Mouse (Mus musculus): ENCODE data around the gene Wdr25. TPM values are rescaled to one million over a fixed set of nuclear protein-coding genes. Genes with fewer than 3 reads are reported as not detected.
A peak's percentile ranks its signal among the peaks of the same experiment; 100 is the strongest.
"Not testable (repeated sequence)": the region's sequence is repeated elsewhere in the genome, so short reads cannot be mapped to it uniquely, and the experiment has no call there.

Wdr25 gene
- 9.9 and 10.4 TPM in 2 replicates for polyA plus RNA-seq (2016; fragmentation: Nextera tagmentation; extraction: Ambion mirVana)

DNA sequence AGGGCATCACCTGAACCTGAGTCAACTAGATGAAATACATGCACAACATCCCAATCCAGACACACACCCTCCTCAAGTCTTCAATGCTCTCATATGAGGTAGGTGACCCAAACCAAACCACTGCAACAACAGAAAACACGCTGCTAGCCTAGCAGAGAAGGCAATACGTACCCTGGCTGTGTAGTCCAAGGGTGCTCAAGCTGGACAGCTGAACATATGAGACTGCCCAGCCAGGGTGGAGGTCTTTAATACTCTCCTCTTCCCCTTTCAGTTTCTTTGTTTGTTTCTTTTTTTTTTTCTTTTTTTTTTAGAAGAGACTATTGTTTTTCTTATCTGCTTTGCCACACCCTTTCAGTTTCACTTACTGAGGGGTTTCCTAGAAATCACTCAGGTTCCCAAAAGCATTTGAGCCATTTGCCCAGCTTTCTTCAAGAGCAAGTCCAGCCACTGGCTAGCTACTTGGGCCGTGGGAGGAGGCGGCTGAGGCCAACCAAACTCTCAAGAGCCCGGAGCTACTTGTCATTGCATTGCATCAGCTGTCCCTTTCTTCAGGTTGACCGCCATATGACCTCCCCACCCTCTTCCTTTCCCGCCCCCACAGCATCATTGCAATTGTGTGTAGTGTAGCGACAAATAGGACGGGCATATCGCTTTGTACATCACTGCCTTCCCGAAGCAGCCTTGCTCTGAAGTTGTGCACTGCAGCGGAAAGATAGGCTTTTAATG, at the start of gene Wdr25:
Wdr25 (plus strand) TSS at position 643 of the 726 bp plus-strand sequence.
- Histone ChIP-seq H3K4me1 (peaks cover 19% of the 10 kb centered on the region), H3K4me3 (peak within 1 kb of the TSS; percentile 93), H3K9me3 (no peaks in the 10 kb centered on the region), H3K36me3 (replicated peaks) (peaks cover 37% of the 10 kb centered on the region), H3K27ac (replicated peaks) (peak within 1 kb of the TSS; percentile 88), H3K27me3 (replicated peaks; ENCODE audit: low read depth, poor library complexity, severe bottlenecking) (no peaks in the 10 kb centered on the region)
- 24% methylated on average over 12 of the region's 12 CpGs for WGBS
- no peak for DNase-seq (ENCODE audit: low spot score)

DNA sequence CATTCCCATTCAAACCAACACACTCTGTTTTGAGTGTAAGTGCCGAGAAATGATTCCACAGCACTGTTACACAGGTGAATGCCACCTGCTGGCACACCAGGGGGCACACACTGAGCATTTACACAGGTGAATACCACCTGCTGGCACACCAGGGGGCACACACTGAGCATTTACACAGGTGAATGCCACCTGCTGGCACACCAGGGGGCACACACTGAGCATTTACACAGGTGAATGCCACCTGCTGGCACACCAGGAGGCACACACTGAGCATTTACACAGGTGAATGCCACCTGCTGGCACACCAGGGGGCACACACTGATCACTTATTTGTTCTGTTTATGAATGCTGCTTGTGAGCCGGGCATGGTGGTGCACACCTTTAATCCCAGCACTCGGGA, 45.4 kb upstream of the Wdr25 start:
- WGBS: 88% methylated on average over 3 of the region's 3 CpGs
- not testable (repeated sequence) for DNase-seq (ENCODE audit: low spot score); H3K27ac ChIP-seq (replicated peaks); H3K4me3 ChIP-seq; H3K9me3 ChIP-seq; H3K27me3 ChIP-seq (replicated peaks; ENCODE audit: low read depth, poor library complexity, severe bottlenecking)
- H3K36me3 ChIP-seq (replicated peaks): peaks cover 55% of the 10 kb centered on the region
- H3K4me1 ChIP-seq: peaks cover 25% of the 10 kb centered on the region

DNA sequence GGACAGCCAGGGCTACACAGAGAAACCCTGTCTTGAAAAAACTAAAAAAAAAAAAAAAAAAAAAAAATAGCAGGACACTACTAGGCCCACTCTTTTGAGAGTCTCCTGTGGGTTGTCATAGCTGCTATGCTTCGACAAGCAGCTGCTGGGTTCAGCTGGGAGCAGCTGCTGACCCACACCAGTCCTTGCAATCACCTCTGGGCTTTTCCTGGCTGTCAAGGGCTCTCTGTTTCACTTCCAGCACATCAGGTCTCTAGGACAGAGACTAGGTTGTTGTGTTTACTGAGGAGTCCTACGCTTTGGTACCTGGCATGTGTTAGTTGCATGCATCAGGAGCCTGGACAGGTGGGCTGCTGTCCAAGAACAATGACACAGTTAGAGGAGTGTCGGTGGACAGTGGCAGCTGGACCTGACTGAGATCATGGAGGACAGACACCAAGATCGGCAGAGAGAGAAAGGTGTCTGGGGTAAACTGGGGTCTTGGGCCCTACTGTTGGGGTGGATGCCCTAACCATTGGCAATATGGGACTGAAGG, 43.9 kb upstream of the Wdr25 start:
- Histone ChIP-seq H3K4me1 (peaks cover 25% of the 10 kb centered on the region), H3K36me3 (replicated peaks) (peaks cover 39% of the 10 kb centered on the region), H3K9me3 (no peaks in the 10 kb centered on the region), H3K27me3 (replicated peaks; ENCODE audit: low read depth, poor library complexity, severe bottlenecking) (no peaks in the 10 kb centered on the region), H3K4me3 (no peak overlapping the region), H3K27ac (replicated peaks) (no peak overlapping the region)
- no peak for DNase-seq (ENCODE audit: low spot score)
- 89% methylated on average over 4 of the region's 4 CpGs for WGBS

DNA sequence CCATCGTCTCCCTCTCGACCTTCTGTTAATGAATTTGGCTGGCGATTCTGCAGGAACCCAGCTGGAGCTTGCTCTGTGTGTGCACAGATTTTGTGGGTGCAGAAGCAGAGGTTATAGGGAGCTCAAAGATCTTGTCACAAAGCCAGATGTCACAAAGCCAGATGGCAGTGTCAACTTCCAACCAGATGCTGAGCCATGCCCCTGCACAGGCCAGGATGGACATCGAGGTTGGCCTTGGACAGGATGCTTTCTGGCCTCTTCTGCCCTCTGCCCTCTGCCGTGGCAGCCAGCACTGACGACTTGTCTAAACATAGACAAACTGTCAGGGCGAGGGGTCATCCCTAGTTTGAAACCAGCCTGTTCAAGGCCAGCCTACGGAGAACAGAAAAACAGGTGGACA, 43.3 kb upstream of the Wdr25 start:
- no peaks in the 10 kb centered on the region for H3K9me3 ChIP-seq
- H3K4me1 ChIP-seq: peaks cover 25% of the 10 kb centered on the region
- DNase-seq (ENCODE audit: low spot score): no peak
- H3K27me3 ChIP-seq (replicated peaks; ENCODE audit: low read depth, poor library complexity, severe bottlenecking): no peaks in the 10 kb centered on the region
- no peak overlapping the region for H3K4me3 ChIP-seq
- no peak overlapping the region for H3K27ac ChIP-seq (replicated peaks)
- 46% methylated on average over 8 of the region's 8 CpGs for WGBS
- peaks cover 36% of the 10 kb centered on the region for H3K36me3 ChIP-seq (replicated peaks)

DNA sequence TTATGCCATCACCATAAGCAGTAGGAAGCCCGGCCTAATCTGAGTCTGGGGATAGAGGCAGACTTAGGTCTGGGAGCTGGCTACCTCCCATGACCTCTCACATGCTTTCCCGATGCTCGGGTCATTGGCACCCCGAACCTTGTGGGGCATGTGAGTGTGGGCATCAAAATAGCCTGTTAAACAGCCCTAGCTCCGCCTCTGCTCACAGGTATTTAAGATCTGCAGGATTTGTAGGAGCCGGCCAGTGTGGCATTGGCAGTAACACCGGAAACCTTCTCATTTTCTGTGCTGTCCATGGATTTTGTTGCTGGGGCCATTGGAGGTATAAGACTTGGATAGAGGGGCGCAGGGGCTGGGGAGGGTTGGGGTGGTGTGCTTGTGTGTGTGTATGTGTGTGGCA, 42.5 kb upstream of the Wdr25 start:
- H3K36me3 ChIP-seq (replicated peaks): peaks cover 35% of the 10 kb centered on the region
- H3K4me1 ChIP-seq: peaks cover 27% of the 10 kb centered on the region
- no peak for DNase-seq (ENCODE audit: low spot score)
- H3K27me3 ChIP-seq (replicated peaks; ENCODE audit: low read depth, poor library complexity, severe bottlenecking): no peaks in the 10 kb centered on the region
- 87% methylated on average over 8 of the region's 8 CpGs for WGBS
- H3K4me3 ChIP-seq: no peak overlapping the region
- H3K9me3 ChIP-seq: no peaks in the 10 kb centered on the region
- no peak overlapping the region for H3K27ac ChIP-seq (replicated peaks)

- Histone ChIP-seq H3K36me3 (replicated peaks) (peaks cover 24% of the 10 kb centered on the region), H3K27me3 (replicated peaks; ENCODE audit: low read depth, poor library complexity, severe bottlenecking) (no peaks in the 10 kb centered on the region), H3K4me1 (peaks cover 45% of the 10 kb centered on the region), H3K27ac (replicated peaks) (peak overlapping the region; percentile 44; the same call in 1 of the 2 replicates), H3K4me3 (no peak overlapping the region), H3K9me3 (no peaks in the 10 kb centered on the region)
- 86% methylated on average over 8 of the region's 8 CpGs for WGBS
- no peak for DNase-seq (ENCODE audit: low spot score)
Measured at GRCm38 (mm10) chr12:108852822-108853221, 40.6 kb upstream of the Wdr25 start.

DNA sequence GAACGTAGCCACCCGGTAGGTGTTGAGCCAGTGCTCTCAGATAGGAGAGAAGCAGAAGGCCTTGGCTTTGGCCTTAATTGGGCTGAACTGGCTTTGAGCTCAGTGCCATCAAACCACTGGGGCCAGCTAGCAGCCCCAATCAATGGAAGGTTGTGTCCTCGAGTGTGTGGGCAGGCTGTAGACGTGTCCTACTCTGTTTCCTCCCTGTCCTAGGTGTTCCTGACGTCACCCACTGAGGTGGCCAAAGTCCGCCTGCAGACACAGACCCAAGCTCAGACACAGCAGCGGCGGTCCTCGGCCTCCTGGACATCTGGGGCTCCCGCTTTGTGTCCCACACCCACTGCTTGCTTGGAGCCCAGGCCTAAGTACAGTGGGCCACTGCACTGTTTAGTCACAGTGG, 38.4 kb upstream of the Wdr25 start:
- WGBS: 90% methylated on average over 10 of the region's 10 CpGs
- H3K9me3 ChIP-seq: no peaks in the 10 kb centered on the region

GRCm38 (mm10) chr12:108856186-108856585, 37.2 kb upstream of the Wdr25 start:
- WGBS: 88% methylated on average over 8 of the region's 8 CpGs
- no peaks in the 10 kb centered on the region for H3K9me3 ChIP-seq
- 0 out of 2 replicates have a peak overlapping the region, but pooled peaks have one; percentile 42 for H3K27ac ChIP-seq (replicated peaks)
- H3K27me3 ChIP-seq (replicated peaks; ENCODE audit: low read depth, poor library complexity, severe bottlenecking): no peaks in the 10 kb centered on the region
- no peak overlapping the region for H3K4me3 ChIP-seq
- peaks cover 40% of the 10 kb centered on the region for H3K36me3 ChIP-seq (replicated peaks)
- DNase-seq (ENCODE audit: low spot score): no peak
- H3K4me1 ChIP-seq: peaks cover 30% of the 10 kb centered on the region

More for the DNA sequence above, 38.4 kb upstream of the Wdr25 start:
- no peaks in the 10 kb centered on the region for H3K27me3 ChIP-seq (replicated peaks; ENCODE audit: low read depth, poor library complexity, severe bottlenecking)
- peaks cover 29% of the 10 kb centered on the region for H3K36me3 ChIP-seq (replicated peaks)
- no peak overlapping the region for H3K27ac ChIP-seq (replicated peaks)
- DNase-seq (ENCODE audit: low spot score): no peak
- H3K4me3 ChIP-seq: no peak overlapping the region
- H3K4me1 ChIP-seq: peaks cover 41% of the 10 kb centered on the region

- DNase-seq (ENCODE audit: low spot score): no peak
- H3K4me1 ChIP-seq: peaks cover 22% of the 10 kb centered on the region
- peak overlapping the region; percentile 30; the same call in 1 of the 2 replicates for H3K27ac ChIP-seq (replicated peaks)
- 88% methylated on average over 7 of the region's 7 CpGs for WGBS
- no peaks in the 10 kb centered on the region for H3K27me3 ChIP-seq (replicated peaks; ENCODE audit: low read depth, poor library complexity, severe bottlenecking)
- no peaks in the 10 kb centered on the region for H3K9me3 ChIP-seq
- peaks cover 49% of the 10 kb centered on the region for H3K36me3 ChIP-seq (replicated peaks)
- H3K4me3 ChIP-seq: no peak overlapping the region
Measured at GRCm38 (mm10) chr12:108857109-108857508, 36.3 kb upstream of the Wdr25 start.

DNA sequence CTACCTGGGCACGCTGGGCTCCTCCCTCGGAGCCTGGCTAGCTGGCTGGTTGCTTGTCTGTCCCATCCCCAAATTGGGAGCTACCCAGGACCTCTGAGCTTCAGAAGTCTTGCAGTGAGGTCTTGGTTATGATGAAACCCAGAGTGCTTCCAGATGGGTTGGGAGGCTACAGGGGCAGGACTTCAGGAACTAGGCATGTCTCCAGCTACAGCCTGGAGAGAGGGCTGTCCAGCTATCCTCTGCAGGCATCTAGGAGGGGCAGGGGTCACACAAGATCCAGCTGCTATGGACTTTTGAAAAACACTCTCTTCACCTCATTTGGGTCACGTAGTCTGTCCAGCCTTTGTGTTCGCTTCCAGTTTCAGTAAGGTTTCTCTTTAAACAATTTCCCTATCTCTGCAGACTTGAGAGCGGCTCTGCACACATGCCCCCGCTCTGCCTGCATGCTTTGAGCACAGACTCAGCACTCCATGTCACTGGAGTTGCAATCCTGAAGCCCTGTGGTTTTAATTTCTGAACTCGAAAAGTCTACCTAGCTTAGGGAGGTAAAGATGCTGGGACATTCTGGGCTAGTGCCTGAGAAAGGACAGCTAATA, 35.7 kb upstream of the Wdr25 start:
- DNase-seq (ENCODE audit: low spot score): no peak
- 78% methylated on average over 7 of the region's 7 CpGs for WGBS
- Histone ChIP-seq H3K36me3 (replicated peaks) (peaks cover 55% of the 10 kb centered on the region), H3K4me3 (no peak overlapping the region), H3K4me1 (peaks cover 22% of the 10 kb centered on the region), H3K27me3 (replicated peaks; ENCODE audit: low read depth, poor library complexity, severe bottlenecking) (no peaks in the 10 kb centered on the region), H3K27ac (replicated peaks) (0 out of 2 replicates have a peak overlapping the region, but pooled peaks have one; percentile 3), H3K9me3 (no peaks in the 10 kb centered on the region)

DNA sequence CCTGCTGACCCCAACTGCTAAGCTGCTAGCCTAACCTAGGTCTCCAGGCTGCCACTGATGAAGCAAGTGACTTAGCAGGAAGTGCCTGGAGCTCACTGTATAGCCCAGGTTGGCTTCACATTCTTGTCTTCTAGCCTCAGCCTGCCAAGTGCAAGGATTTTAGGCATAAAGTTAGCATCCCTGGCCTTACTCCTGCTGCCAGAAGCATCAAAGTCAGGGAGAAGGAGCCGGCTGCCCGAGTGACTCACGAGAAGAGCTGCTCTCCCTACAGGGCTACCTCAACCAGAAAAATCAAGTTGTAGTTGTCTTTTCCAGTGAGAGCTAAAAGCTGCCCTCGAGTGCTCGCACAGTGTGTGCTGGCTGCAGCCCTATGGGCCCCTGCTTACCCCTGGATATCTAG, 34.9 kb upstream of the Wdr25 start:
- Histone ChIP-seq H3K36me3 (replicated peaks) (peaks cover 63% of the 10 kb centered on the region), H3K4me3 (no peak overlapping the region), H3K27ac (replicated peaks) (no peak overlapping the region), H3K27me3 (replicated peaks; ENCODE audit: low read depth, poor library complexity, severe bottlenecking) (no peaks in the 10 kb centered on the region), H3K9me3 (no peaks in the 10 kb centered on the region), H3K4me1 (peaks cover 22% of the 10 kb centered on the region)
- no peak for DNase-seq (ENCODE audit: low spot score)
- whole genome bisulfite sequencing: 84% methylated on average over 5 of the region's 5 CpGs

DNA sequence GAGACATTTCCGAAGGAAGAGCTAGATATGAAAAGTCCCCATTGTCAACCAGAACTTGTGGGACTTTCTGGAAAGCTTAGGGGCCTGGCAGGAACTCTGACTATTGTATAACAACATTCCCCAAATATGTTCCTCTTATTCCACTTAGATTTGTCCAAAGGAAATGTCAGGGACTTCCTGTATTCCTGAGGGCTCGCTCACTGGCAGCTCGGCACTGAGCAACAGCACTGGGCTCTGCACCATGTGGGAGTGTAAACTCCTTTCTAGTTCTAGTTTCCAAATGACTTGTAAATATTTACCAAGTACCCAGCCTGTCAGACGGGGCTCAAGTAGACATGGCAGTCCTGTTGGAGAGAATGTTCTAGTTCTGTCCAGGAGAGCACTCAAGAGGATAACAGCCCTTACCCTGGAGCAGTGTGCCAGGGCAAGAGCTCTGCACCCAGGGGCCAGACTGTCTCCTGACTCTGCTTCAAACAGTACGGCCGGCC, 28.4 kb upstream of the Wdr25 start:
- DNase-seq (ENCODE audit: low spot score): no peak
- H3K4me3 ChIP-seq: no peak overlapping the region
- no peaks in the 10 kb centered on the region for H3K27me3 ChIP-seq (replicated peaks; ENCODE audit: low read depth, poor library complexity, severe bottlenecking)
- WGBS: 93% methylated on average over 6 of the region's 6 CpGs
- H3K4me1 ChIP-seq: no peaks in the 10 kb centered on the region
- peaks cover 100% of the 10 kb centered on the region for H3K36me3 ChIP-seq (replicated peaks)
- no peaks in the 10 kb centered on the region for H3K9me3 ChIP-seq
- no peak overlapping the region for H3K27ac ChIP-seq (replicated peaks)

- H3K9me3 ChIP-seq: no peaks in the 10 kb centered on the region
- H3K4me3 ChIP-seq: no peak overlapping the region
- 85% methylated on average over 2 of the region's 2 CpGs for WGBS
- H3K27me3 ChIP-seq (replicated peaks; ENCODE audit: low read depth, poor library complexity, severe bottlenecking): no peaks in the 10 kb centered on the region
- H3K4me1 ChIP-seq: no peaks in the 10 kb centered on the region
- peaks cover 100% of the 10 kb centered on the region for H3K36me3 ChIP-seq (replicated peaks)
- DNase-seq (ENCODE audit: low spot score): no peak
- H3K27ac ChIP-seq (replicated peaks): no peak overlapping the region
Measured at GRCm38 (mm10) chr12:108869575-108869974, 23.9 kb upstream of the Wdr25 start.
